Mouse (Mus musculus): Measurements from ENCODE around the gene Cux1.

DNA sequence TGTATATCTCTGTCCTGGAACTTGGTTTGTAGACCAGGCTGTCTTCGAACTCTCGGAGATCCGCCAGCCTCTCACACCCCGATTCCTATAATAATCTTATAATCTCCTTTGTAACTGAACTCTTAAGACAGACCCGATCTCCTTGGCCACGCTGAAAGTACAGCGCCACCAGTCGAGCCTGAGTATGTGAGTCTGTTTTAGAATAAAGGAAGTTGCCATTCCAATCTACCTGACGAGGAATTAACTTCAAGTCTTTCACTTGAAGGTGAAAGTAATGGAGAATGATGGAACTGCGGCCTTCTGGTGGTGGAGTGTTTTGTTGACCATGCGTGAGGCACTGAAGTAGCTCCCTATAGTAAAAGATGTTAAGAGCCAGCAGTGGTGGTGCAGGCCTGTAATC, 367.8 kb downstream of the Cux1 start:
- no peak for TF ChIP-seq CTCF (IDR thresholded peaks at IDR 0.05; ENCODE audit: control insufficient read depth, insufficient read depth, low read length)
- TF ChIP-seq POLR2A (IDR thresholded peaks at IDR 0.05; ENCODE audit: borderline replicate concordance, control insufficient read depth, low read depth, low read length), result no peak
